Mouse (Mus musculus) liver, embryonic 14.5 days (tissue): ENCODE data around the gene Rep15. TPM values are rescaled to one million over a fixed set of nuclear protein-coding genes. Genes with fewer than 3 reads are reported as not detected.
A peak's percentile ranks its signal among the peaks of the same experiment; 100 is the strongest.

Source experiments
- ATAC-seq: fragments of 200-750 bp; cut with Nextera tagmentation; 2 replicates; pipeline ENCODE4 v1.8.0; 2017; ENCODE audit warnings: moderate number of reproducible peaks, mild to moderate bottlenecking, moderate library complexity; ENCODE audit not compliant: insufficient read depth
- DNase-seq, 3 experiments: peaks; one replicate each; pipeline ENCODE4 v3.0.0-alpha.2; 2012 to 2013; ENCODE audit warnings: low read depth in 3 of 3, low spot score in 3 of 3
- H3K27ac ChIP-seq: fragments of 300-500 bp; sonication (generic); 2 replicates; pipeline ENCODE4 v1.5.1; 2014; ENCODE audit warnings: moderate library complexity, mild to moderate bottlenecking, control low read depth, inconsistent platforms
- H3K27me3 ChIP-seq: fragments of 300-500 bp; sonication (generic); 2 replicates; pipeline ENCODE4 v1.6.1; 2014; ENCODE audit warnings: mild to moderate bottlenecking, low read length, moderate library complexity; ENCODE audit not compliant: control insufficient read depth, insufficient read depth
- H3K36me3 ChIP-seq: fragments of 300-500 bp; sonication (generic); replicated peaks from 2 replicates; pipeline ENCODE4 v1.6.1; 2014; ENCODE audit warnings: low read depth; ENCODE audit not compliant: control insufficient read depth, insufficient read depth
- H3K4me1 ChIP-seq, 2 experiments: fragments of 200-500 bp in 1 of 2; fragments of 300-500 bp in 1 of 2; sonication (generic) in 1 of 2; replicated peaks; 2 replicates each; pipeline ENCODE4 v1.6.1; 2012 to 2014; ENCODE audit warnings: antibody characterized with exemption in 1 of 2, inconsistent platforms in 1 of 2, low read length in 1 of 2; ENCODE audit not compliant: control insufficient read depth in 2 of 2, insufficient read depth in 2 of 2
- H3K4me2 ChIP-seq: fragments of 300-500 bp; sonication (generic); 2 replicates; pipeline ENCODE4 v1.6.1; 2014; ENCODE audit warnings: low read depth, mild to moderate bottlenecking, control low read depth, moderate library complexity
- H3K4me3 ChIP-seq, 2 experiments: fragments of 200-500 bp in 1 of 2; fragments of 300-500 bp in 1 of 2; sonication (generic) in 1 of 2; 2 replicates each; pipeline ENCODE4 v1.5.1; 2012 to 2014; ENCODE audit warnings: low read depth in 2 of 2, low read length in 2 of 2, mild to moderate bottlenecking in 2 of 2, control low read depth in 1 of 2, inconsistent platforms in 1 of 2, moderate library complexity in 1 of 2; ENCODE audit not compliant: insufficient read depth in 1 of 2
- H3K9ac ChIP-seq: fragments of 300-500 bp; sonication (generic); replicated peaks from 2 replicates; pipeline ENCODE4 v1.6.1; 2014; ENCODE audit warnings: mild to moderate bottlenecking, control low read depth, moderate library complexity
- H3K9me3 ChIP-seq: fragments of 300-500 bp; sonication (generic); 2 replicates; pipeline ENCODE4 v1.6.1; 2016; ENCODE audit warnings: low read length, mixed read lengths; ENCODE audit not compliant: control insufficient read depth
- CTCF ChIP-seq: IDR thresholded peaks from 2 replicates; pipeline ENCODE4 v1.5.1; 2016; ENCODE audit warnings: antibody characterized with exemption, low read depth, control low read depth
- EP300 ChIP-seq: IDR thresholded peaks from 2 replicates; pipeline ENCODE4 v1.6.1; 2016; ENCODE audit warnings: antibody characterized with exemption, low read depth
- WGBS: fragments of 180-500 bp; shearing (Covaris S2); extraction: QIAGEN DNeasy Blood & Tissue Kit; methylation state at CpG from one replicate; pipeline ENCODE4 v1.1.7; 2014; ENCODE audit not compliant: insufficient replicate concordance; 5-methylcytosine and 5-hydroxymethylcytosine counted together
- polyA plus RNA-seq, 2 experiments: library from polyadenylated mRNA; depleted of rRNA in 1 of 2; stranded (reverse) in 1 of 2; unstranded in 1 of 2; fragments of >200 nt; fragmentation: Nextera tagmentation in 1 of 2; extraction: Ambion mirVana in 1 of 2; gene quantifications; 2 replicates each; pipeline versions ENCODE4 v1.2.1 to v1.2.3; 2012 to 2014

The Rep15 gene
- polyA plus RNA-seq, 2 experiments, result 0.04 to 0.15 TPM

GRCm38 (mm10) chr6:146997006-146997405, 35.4 kb upstream of the Rep15 start:
- H3K4me3 ChIP-seq, result no peak overlapping the region
- no peak overlapping the region for H3K9ac ChIP-seq
- no peaks in the 10 kb centered on the region for H3K4me1 ChIP-seq
- no peaks in the 10 kb centered on the region for H3K36me3 ChIP-seq
- ATAC-seq (no peak), DNase-seq (no peak)
- no peak for TF ChIP-seq EP300
- no peaks in the 10 kb centered on the region for H3K9me3 ChIP-seq
- H3K4me2 ChIP-seq, result no peak overlapping the region
- no peaks in the 10 kb centered on the region for H3K27me3 ChIP-seq
- 64% methylated on average over 6 of the region's 6 CpGs for WGBS
- H3K27ac ChIP-seq, result no peak overlapping the region

GRCm38 (mm10) chr6:146998710-146999109, 33.7 kb upstream of the Rep15 start:
- no peak overlapping the region for H3K9ac ChIP-seq
- no peak overlapping the region for H3K27ac ChIP-seq
- TF ChIP-seq CTCF (no peak), EP300 (no peak)
- H3K4me1 ChIP-seq, result no peaks in the 10 kb centered on the region
- WGBS, result 72% methylated on average over 4 of the region's 4 CpGs
- ATAC-seq (no peak), DNase-seq (no peak)
- no peaks in the 10 kb centered on the region for H3K36me3 ChIP-seq
- H3K4me2 ChIP-seq, result no peak overlapping the region
- H3K9me3 ChIP-seq, result no peaks in the 10 kb centered on the region
- H3K27me3 ChIP-seq, result no peaks in the 10 kb centered on the region
- H3K4me3 ChIP-seq, result no peak overlapping the region

DNA sequence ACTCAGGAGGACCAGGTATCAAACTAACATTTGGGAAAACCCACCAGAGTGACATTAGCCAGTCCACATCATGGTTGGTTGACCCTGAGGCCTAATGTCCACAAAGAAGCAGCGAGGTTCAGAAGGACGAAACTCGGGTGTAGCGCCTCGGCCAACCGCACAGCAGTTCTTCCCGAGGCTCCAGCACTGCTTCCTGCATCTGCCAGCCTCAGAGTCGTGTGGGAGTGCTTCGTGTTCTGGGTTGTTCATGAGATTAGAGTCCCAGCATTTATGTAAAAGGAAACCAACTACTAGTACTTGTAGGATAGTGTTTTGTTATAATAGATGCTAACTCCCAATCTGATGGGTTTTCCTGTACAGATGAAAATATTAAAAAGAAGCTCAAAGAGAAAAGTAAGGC, 33.1 kb upstream of the Rep15 start:
- WGBS, result 61% methylated on average over 9 of the region's 9 CpGs
- Histone ChIP-seq H3K4me3 (no peak overlapping the region), H3K36me3 (no peaks in the 10 kb centered on the region), H3K4me1 (no peaks in the 10 kb centered on the region), H3K27ac (no peak overlapping the region), H3K27me3 (no peaks in the 10 kb centered on the region), H3K4me2 (no peak overlapping the region), H3K9ac (no peak overlapping the region), H3K9me3 (no peaks in the 10 kb centered on the region)
- no peak for TF ChIP-seq EP300
- TF ChIP-seq CTCF, result no peak
- no peak for ATAC-seq
- no peak for DNase-seq

DNA sequence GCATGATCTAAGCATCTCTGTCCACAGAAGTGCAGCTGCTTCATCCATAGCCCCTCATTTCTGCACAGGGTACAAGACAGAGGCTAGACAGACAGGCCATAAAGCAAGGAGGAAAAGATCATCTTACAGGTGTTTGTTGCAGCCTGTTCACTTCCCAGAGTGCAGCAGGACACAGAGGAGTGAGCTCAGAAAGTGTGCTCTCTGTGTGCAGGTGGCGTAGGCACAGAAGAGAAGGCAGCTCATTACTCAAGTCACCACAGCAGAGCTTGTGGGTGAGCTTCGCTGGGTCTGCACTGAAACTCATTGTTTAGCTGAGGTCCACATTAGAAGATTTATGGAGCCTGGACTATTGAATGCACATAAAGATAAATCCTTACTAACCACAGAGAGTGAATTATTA, 32.6 kb upstream of the Rep15 start:
- WGBS, result 54% methylated on average over 2 of the region's 2 CpGs
- H3K4me2 ChIP-seq, result no peak overlapping the region
- no peaks in the 10 kb centered on the region for H3K36me3 ChIP-seq
- no peak for DNase-seq
- H3K4me1 ChIP-seq, result no peaks in the 10 kb centered on the region
- H3K27me3 ChIP-seq, result no peaks in the 10 kb centered on the region
- no peak overlapping the region for H3K9ac ChIP-seq
- no peak for TF ChIP-seq CTCF
- TF ChIP-seq EP300, result no peak
- H3K4me3 ChIP-seq, result no peak overlapping the region
- no peak for ATAC-seq
- no peaks in the 10 kb centered on the region for H3K9me3 ChIP-seq
- no peak overlapping the region for H3K27ac ChIP-seq

GRCm38 (mm10) chr6:147008148-147008547, 24.2 kb upstream of the Rep15 start:
- H3K9ac ChIP-seq, result no peak overlapping the region
- no peaks in the 10 kb centered on the region for H3K4me1 ChIP-seq
- TF ChIP-seq CTCF, result peak; percentile 82
- no peak for TF ChIP-seq EP300
- ATAC-seq (no peak), DNase-seq (peak in 2 of 3 experiments; percentile 7 to 9)
- WGBS, result 33% methylated on average over 3 of the region's 3 CpGs
- no peak overlapping the region for H3K4me3 ChIP-seq
- H3K36me3 ChIP-seq, result no peaks in the 10 kb centered on the region
- H3K4me2 ChIP-seq, result no peak overlapping the region
- H3K27ac ChIP-seq, result no peak overlapping the region
- no peaks in the 10 kb centered on the region for H3K27me3 ChIP-seq
- no peaks in the 10 kb centered on the region for H3K9me3 ChIP-seq

DNA sequence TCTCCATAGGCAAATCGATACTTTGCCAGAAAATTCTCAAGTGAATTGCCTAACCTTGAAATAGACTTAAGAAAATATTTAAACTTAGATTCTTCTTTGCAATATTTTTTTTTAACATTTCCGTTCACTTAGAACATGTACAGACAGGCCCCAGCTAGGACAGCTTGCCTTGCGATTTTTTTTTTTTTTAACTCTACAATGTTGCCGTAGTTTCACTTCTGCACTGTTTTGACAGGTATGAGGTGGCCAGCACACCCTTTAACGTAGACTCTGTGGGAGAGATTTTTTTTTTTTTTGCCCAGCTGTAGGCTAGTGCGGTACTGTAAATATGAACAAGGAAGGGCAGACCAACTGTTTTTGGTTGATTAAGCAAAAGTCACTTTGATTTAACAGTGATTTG, 22.0 kb upstream of the Rep15 start:
- no peak for DNase-seq
- Histone ChIP-seq H3K4me1 (no peaks in the 10 kb centered on the region), H3K36me3 (no peaks in the 10 kb centered on the region), H3K27me3 (no peaks in the 10 kb centered on the region), H3K27ac (no peak overlapping the region), H3K9me3 (no peaks in the 10 kb centered on the region), H3K4me2 (no peak overlapping the region), H3K9ac (no peak overlapping the region), H3K4me3 (no peak overlapping the region)
- no peak for ATAC-seq
- no peak for TF ChIP-seq EP300
- no peak for TF ChIP-seq CTCF
- whole genome bisulfite sequencing, result 71% methylated on average over 6 of the region's 6 CpGs
